Mouse (Mus musculus): ENCODE measurements around the gene Tbx5. TPM values are rescaled to one million over a fixed set of nuclear protein-coding genes. Genes with fewer than 3 reads are reported as not detected.

The Tbx5 gene
- total RNA-seq (2021), result not detected

GRCm38 (mm10) chr5:119832479-119832796 lies at the start of gene Tbx5:
TSS of gene Tbx5 (plus strand) at chr5:119832668.
- intact Hi-C loops (cut with DNase I), result loop anchor here (10.0 kb wide), 1 partner anchor 602 kb away; the partner anchor contains the start of gene Lhx5

GRCm38 (mm10) chr5:119785959-119786358 lies 46.5 kb upstream of the Tbx5 start:
- intact Hi-C loops (cut with DNase I), result no loop called here

More at GRCm38 (mm10) chr5:119832479-119832796, at the start of gene Tbx5:
- no peak for DNase-seq (ENCODE audit: extremely low spot score in 1 of 2, low spot score in 2 of 2)

DNA sequence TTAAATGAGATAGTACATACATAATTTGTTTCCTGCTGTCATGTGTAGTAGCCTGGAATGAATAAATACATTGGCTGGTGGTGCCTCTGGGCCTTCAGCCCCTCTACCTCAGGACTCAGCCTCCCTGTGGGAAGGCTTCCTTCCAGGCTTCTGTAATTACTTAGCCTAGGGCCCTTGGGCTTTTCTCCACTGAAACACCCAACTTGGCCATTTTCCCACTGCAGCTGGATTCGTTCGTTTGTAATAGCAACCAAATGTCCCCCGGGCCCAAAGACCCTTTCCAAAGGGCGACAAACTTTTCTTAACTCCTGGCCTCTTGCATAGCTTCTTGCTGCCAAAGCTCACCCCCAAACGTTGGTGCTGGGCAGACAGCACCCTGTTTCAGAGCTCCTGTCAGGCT lies 40.8 kb upstream of the Tbx5 start:
- intact Hi-C loops (cut with DNase I), result no loop called here
- no peak for DNase-seq (ENCODE audit: extremely low spot score in 1 of 2, low spot score in 2 of 2)

More at GRCm38 (mm10) chr5:119785959-119786358, 46.5 kb upstream of the Tbx5 start:
- DNase-seq (ENCODE audit: extremely low spot score in 1 of 2, low spot score in 2 of 2), result no peak

DNA sequence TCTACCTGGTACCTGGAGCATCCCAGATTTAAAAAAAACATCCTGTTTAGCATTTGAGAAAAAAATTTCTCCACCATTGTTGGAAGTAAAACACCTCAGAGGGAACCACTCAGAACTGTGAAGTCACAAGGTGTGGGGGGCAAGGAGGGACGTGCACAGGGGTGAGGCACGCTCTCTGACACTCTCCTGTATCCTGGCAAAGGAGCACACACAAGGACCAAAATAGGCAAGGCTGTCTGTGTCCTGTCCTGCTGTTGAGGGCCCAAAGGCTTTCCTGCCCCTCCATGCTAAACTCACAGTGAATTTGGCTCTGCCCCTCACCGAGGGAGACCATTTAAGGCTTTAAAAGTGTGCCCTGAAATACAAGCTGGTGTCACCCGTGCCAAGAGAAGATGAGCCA lies 38.5 kb upstream of the Tbx5 start:
- DNase-seq (ENCODE audit: extremely low spot score in 1 of 2, low spot score in 2 of 2), result no peak
- intact Hi-C loops (cut with DNase I), result no loop called here

DNA sequence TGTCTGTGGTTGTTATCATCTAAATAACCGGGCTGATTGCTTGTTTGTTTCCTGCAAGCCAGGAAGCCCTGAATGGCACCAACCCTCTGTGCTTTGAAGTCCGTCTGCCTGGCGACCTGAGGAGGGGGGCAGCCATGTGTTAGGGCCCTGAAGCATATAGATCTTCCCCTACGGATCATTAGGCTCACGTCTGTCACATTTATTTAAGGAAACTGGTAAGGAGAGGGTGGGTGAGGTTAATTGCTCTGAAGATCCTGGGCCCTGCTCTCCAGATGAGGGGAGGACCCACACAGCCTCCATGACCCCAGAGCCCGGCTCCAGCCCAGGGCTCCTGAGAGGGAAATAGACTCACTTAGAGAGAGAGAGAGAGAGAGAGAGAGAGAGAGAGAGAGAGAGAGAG lies 37.1 kb upstream of the Tbx5 start:
- DNase-seq (ENCODE audit: extremely low spot score in 1 of 2, low spot score in 2 of 2), result no peak
- intact Hi-C loops (cut with DNase I), result no loop called here

DNA sequence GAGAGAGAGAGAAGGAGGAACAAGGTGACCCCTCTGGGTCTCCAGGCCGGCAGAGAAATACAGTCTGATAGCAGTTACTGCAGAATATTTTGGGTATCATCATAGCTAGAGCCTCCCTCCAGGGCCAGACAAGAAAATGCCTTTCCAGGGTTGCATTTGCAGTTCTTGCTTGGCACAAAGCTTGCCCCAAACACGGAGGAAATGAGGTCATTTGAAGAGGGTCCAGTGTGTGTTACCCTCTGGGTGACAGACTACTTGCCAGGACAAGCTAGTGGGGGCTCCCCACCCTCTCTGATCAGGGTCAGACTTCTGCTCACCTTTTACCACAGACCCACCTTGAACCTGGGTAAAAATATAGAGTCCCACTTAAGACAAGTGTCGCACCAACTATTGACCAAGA lies 36.7 kb upstream of the Tbx5 start:
- DNase-seq (ENCODE audit: extremely low spot score in 1 of 2, low spot score in 2 of 2), result no peak
- intact Hi-C loops (cut with DNase I), result no loop called here

GRCm38 (mm10) chr5:119796443-119797160 lies 35.9 kb upstream of the Tbx5 start:
- intact Hi-C loops (cut with DNase I), result no loop called here
- DNase-seq (ENCODE audit: extremely low spot score in 1 of 2, low spot score in 2 of 2), result no peak

GRCm38 (mm10) chr5:119797580-119798150 lies 34.8 kb upstream of the Tbx5 start:
- DNase-seq (ENCODE audit: extremely low spot score in 1 of 2, low spot score in 2 of 2), result no peak
- intact Hi-C loops (cut with DNase I), result no loop called here

DNA sequence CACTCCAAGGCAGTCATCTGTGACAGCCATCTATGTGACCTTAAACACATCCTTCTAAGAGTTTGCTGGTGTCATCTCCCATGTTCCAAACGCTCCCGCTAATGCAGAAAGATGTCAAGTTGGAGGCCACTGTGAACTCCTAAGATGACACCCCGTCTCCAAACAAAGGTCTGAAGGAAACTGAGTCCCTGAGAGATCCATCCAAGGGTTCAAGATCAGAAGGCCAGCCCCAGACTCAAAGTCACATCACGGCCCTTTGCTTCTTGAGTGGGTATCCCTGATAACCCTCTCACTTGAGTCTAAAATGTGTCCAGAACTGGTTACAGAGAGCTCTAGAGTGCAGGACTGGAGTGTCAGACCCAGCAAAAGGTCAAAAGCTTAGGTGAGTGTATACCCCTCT lies 34.2 kb upstream of the Tbx5 start:
- DNase-seq (ENCODE audit: extremely low spot score in 1 of 2, low spot score in 2 of 2), result no peak
- intact Hi-C loops (cut with DNase I), result no loop called here

DNA sequence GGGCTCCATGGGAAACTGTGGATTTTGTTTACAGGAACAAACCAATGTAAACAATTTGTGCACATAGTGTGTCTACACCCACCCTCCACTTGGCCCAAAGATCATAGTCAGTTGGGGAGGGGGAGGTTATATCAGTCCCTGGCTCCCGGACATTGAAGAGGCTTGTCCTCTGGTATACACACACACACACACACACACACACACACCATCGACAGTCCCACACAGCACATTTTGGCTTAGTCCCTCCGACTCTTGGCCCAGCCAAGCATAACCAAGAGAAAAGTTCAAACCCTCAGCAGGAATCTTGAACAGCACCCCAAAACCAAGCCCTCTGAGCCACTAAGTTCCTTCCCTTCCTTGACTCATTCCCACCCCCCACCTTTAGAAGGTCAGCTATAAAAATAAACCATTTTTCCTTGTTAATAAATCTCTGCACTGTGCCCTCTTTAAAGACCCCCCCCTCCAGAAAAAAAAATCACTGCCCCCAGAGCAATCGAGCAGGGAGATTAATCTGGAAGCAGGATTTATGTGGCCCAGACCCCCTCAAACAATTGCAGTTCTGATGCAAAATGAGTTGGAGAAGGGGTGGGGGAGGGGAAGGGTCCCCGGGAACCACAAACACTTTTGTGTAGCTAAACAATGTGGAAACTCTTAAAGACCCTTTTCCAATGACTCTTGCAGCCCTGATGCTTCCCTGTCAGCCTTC lies 33.6 kb upstream of the Tbx5 start:
- intact Hi-C loops (cut with DNase I), result no loop called here
- no peak for DNase-seq (ENCODE audit: extremely low spot score in 1 of 2, low spot score in 2 of 2)

- DNase-seq (ENCODE audit: extremely low spot score in 1 of 2, low spot score in 2 of 2), result no peak
- intact Hi-C loops (cut with DNase I), result loop anchor here (5.0 kb wide), 1 partner anchor 137 kb away; no protein-coding TSS in a partner anchor
Measured at GRCm38 (mm10) chr5:119799419-119800242, 32.8 kb upstream of the Tbx5 start.

DNA sequence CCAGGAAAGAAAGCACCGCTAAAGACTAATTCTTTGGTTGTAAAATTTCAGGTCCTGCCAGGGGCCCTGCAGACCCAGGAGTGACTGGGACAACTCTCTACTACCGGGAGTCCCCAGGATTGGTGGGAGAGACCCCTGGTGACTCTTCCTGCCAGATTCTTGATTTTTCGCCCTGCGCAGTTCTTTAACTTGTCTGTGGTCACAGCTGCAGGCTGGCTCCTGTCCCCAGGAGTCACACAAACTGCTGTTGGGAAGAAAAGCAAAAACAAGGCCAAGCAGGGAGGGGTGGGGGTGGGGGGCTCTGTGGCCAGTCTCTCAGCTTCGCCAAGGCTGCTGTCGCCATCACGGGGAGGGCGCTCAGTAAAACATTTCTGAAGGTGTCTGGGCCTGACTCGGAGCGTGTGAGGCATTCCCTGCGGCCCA lies 32.2 kb upstream of the Tbx5 start:
- DNase-seq (ENCODE audit: extremely low spot score in 1 of 2, low spot score in 2 of 2), result no peak
- intact Hi-C loops (cut with DNase I), result loop anchor here (5.0 kb wide), 1 partner anchor 138 kb away; no protein-coding TSS in a partner anchor

DNA sequence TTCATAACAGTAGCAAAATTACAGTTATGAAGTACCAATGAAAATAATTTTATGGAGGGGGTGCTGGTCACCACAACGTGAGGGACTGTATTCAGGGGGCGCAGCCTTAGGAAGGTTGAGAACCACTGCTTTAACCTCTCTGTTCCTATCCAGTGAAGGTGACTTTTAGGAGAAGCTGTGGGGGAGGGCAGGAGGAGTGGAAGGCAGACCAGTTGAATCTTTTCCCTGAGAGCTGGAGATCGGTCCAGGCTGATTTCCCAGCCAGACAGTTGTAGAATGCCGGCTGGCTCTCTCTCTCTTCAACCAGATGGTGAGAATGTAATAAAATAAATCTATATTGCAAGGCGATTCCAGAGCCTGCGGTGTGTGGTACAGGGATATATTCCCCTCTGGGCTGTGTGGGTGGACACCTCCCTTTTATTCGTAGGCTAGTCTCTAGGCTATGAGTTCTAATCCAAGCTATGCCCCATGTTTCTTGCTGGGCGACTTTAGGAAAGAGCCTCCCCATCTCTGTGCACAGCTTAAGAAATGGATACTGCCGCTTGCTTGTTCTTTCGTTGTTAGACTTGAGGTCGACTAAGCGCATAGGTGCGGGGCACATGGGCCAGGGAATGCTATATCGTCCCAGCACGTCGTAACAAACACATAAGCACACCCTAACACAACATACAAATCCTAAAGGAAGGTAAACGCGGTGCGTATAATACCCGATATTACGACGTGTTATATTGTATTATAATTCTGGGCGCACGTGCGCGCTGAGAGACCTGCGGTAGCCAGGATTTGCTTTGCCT lies 29.7 kb upstream of the Tbx5 start:
- no peak for DNase-seq (ENCODE audit: extremely low spot score in 1 of 2, low spot score in 2 of 2)
- intact Hi-C loops (cut with DNase I), result loop anchor here (5.0 kb wide), 1 partner anchor 141 kb away; no protein-coding TSS in a partner anchor

GRCm38 (mm10) chr5:119803411-119804251 lies 28.8 kb upstream of the Tbx5 start:
- intact Hi-C loops (cut with DNase I), result loop anchor here (2.0 to 5.0 kb wide), 2 partner anchors 33 to 141 kb away; no protein-coding TSS in a partner anchor
- no peak for DNase-seq (ENCODE audit: extremely low spot score in 1 of 2, low spot score in 2 of 2)

- no peak for DNase-seq (ENCODE audit: extremely low spot score in 1 of 2, low spot score in 2 of 2)
- intact Hi-C loops (cut with DNase I), result loop anchor here (2.0 to 5.0 kb wide), 2 partner anchors 32 to 142 kb away; no protein-coding TSS in a partner anchor
Measured at GRCm38 (mm10) chr5:119804301-119805039, 28.0 kb upstream of the Tbx5 start.

DNA sequence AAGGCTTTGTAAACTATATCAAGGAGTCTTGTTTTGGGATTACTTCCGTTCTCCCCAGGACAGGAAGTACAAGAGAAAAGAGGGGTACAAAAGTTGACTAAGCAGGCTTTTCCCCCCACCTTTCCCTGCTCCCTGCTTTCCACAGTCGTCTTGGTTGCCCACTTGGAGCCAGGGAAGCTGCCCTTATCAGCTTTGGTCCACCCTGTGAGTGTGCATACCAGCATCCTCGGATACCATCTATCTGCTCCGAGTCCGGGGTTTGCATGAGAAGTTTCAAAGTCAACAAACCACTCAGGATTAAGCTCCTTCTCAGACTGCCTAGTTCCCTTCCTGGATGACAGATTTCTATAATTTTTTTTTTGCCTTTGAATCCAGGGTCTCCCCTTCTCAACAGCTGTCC lies 26.8 kb upstream of the Tbx5 start:
- intact Hi-C loops (cut with DNase I), result loop anchor here (2.0 kb wide), 1 partner anchor 31 kb away; no protein-coding TSS in a partner anchor
- DNase-seq (ENCODE audit: extremely low spot score in 1 of 2, low spot score in 2 of 2), result no peak

DNA sequence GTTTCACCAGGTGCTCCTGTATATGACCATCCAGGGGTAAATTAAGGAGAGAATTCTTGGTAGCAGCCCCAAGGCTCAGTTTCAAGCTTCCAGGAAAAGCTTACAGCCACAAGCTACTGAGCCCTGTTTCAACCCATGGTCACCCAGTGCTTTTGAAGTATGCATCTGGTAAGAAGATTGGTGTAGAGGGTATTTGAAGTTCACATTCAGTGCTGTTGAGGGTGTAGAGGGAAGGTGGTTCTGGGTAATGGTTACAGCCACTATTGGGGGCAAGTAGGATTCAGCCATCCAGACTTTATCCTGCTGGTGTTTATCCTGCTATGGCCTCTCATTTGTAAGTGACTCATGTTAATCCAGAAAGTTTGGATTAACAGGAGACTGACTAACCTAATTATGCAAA lies 26.0 kb upstream of the Tbx5 start:
- no peak for DNase-seq (ENCODE audit: extremely low spot score in 1 of 2, low spot score in 2 of 2)
- intact Hi-C loops (cut with DNase I), result no loop called here

Measured in left cerebral cortex, postnatal 10 days (tissue).